Mouse (Mus musculus) ovary, adult 18-20 months (tissue): Measurements from ENCODE around the gene Tbc1d24.

Source experiments
- DNase-seq: peaks from one replicate; pipeline ENCODE4 v3.0.0; 2022; ENCODE audit warnings: low spot score, mixed read lengths

The Tbc1d24 gene

DNA sequence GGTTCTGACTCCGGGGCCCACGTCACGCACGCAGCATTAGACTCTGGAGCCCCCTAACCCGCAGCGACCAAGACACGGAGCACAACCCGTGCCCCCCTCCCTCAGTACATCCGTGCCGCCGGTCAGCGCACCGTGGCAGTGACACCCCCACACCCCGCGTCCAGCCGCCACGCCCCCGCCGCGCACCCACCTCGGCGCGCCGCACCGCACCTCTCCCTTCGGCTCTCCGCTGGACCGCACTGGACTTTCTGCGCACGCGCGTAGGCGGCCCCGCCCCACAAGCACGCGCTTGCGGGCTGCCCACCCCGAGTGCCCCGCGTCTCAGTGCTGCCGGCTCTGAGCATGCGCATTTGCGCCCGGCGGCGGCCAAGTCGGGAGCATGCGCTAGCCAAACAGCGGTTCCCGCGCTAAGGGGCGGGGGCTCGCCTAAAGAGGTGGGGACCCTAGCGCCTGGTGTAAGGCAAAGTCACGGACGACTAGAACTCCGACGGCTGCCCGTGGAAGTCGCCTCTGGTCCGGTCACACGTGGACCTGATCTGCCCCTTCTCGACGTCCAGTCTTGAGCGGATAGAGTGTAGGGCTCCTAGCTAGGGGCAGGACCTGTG, at the start of gene Tbc1d24:
TSS of gene Tbc1d24 (minus strand) at position 279 of the 605 bp plus-strand sequence.
- peak; percentile 92 for DNase-seq

DNA sequence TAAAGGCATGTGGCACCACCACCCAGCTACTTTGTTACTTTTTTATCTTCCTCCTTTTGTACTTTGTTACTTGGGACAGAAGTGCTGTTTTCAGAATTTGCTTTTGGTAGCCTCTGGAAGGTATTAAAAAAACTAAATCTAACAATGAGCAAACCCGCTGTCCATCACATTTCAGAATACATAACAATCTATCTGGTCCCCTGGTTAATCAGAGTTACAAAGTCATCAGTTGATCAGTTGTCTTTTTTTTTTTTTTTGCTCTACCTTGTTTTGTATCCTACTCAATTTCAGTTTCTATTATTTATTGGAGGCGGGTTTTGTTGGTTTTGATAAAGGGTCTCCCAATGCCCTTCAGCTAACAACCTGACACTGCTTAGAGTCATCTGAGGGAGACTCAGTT, 47.0 kb upstream of the Tbc1d24 start:
- no peak for DNase-seq

DNA sequence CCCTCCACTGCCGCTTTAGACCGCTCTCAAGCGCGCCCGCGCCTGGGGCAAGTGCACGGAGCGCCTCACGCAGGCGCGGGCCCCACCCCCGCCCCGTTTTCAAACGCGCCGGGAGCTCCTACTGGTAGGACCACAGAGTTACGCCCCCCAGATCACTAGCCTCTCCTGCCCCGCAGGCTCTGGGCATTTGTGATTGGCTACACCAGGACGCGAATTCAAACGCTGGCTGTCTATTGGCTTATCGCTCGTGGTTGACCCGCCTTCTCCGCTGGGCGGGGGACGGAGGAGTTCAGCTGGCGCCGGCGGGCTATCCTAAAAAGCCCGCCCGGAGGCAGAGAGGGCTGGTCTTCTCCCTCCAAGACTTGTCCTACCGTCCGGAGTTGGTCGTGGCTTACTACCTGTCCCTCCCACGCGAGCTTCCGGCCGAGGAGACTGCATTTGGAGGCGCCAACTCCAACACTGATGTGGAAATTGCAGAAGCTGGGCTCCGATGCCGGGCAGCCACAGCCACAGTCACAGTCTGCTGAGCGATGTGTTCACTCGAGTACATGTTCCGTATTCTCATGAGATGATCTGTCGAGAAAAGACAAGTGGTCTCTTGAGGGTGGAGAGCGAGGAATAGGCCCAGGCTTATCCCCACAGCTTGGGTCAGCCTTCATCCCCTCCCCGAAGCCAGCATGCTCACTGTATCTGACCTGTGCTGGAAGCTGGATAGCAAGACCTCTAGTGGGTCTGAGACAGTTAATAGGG, 46.1 kb upstream of the Tbc1d24 start, which contains the start of gene Ccnf:
TSS of gene Ccnf (minus strand) at position 165 of the 750 bp plus-strand sequence.
- DNase-seq, result peak; percentile 96

DNA sequence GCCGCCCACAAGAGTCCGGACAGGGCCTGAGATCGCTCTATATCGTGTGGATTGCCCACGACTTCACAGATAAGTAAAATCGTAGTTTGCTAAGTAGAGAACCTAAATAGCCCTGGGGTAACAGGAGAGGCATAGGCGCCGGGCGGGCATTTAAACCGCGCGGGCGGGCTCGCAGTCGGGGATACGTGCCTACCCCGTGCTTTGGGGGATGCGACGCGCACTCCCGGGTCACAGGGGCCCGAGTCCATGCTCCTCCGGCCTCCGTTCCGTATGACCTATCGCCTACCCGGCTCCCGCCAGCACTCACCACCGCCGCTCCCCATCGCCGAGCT, 45.6 kb upstream of the Tbc1d24 start:
- no peak for DNase-seq

DNA sequence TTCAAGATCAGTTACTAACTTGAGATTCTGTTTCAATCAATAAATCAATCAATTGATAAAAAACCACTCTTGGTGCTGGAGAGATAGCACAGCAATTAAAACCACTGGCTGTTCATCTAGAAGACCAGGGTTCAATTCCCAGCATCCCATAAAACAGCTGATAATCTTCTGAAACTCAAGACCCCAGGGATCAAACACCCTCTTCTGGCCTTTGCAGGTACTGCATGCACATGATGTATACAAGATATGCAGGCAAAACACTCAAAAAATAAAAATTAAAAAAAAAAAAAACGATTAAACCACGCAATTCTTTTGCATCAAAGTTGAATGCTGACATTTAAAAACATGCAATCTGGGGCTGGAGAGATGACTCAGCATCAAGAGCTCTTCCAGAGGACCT, 43.3 kb upstream of the Tbc1d24 start:
- no peak for DNase-seq

DNA sequence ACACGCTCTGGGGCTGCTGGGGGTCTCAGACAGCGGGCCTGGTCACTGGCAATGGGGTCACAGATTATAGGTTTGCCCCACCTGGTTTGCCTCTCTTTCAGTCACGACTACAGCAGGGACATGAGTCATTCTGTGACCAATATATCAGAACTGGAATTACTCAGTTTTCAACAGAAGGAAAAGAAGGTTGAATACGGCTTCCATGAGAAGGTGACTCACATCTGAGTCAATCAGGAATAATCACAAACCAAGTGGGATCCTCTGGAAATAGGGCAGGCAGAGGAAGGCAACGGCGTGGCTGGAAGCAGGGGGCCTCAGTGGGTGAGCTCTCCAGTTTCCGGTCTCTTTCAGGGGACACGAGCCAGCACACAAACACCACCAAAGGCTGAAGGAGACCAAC, 38.7 kb upstream of the Tbc1d24 start:
- DNase-seq, result no peak

DNA sequence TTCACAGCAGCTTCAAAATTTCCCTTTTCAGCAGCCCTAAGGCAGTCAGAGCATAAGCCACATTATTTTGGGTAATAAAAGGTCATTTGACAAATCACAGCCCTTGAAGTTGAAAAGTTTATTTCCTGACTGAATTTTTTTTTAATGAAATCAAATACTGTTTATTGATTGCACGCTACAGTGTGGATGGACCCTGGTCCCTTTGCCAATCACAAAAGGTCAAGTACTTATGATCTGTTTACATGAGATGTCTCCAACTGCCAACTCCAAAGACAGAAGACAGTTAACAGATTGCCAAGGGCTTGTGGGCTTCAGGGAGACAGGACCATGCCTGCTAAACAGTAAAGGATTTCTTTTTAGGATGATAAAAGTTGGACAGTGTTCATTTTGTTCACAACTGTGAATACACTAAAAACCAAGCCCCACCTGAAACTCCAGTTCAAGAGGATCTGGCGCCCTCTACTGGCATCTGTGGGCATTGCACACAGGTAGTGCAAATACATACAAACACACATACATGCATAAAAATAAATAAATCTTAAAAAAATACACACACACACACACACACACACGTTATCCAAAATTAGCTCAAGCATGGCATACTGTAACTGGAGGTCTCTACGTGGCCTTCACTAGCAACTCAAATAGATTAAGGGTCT, 38.1 kb upstream of the Tbc1d24 start:
- DNase-seq, result no peak

DNA sequence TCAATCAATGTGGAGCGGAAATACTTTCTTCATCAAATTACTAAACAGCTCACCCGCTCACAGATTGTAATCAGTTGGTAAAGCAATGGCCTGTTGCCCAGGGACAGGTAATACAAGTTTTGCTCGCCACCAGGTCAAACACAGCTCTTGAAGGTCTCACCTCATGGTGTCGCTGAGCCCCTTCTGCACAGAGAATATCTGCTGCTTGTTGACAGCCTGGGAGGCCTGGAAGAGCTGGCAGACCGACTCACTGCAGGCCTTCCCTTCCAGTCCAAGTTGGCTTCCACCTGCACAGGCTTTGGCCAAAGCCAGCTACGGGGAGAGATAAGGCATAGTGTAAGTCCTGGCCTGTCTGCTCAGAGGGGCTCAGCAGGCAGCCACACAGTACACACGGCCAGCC, 31.6 kb upstream of the Tbc1d24 start:
- no peak for DNase-seq

DNA sequence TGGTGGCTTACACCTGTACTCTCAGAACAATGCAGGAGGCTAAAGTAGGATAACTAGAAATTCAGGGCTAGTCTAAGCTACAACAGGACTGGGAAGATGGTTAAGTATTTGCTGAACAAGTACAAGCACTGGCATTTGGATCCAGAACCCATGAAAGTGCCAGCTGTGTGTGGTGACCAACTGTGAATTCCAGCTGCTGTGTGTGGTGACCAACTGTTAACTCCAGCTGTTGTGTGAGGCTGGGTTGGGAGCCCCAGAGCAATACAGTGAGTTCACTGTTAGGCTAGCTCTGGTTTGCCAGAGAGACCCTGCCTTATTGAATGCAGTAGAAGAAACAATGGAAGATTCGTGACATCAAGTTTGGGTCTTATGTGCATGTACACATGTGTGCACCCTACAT, 31.1 kb upstream of the Tbc1d24 start:
- DNase-seq, result no peak

DNA sequence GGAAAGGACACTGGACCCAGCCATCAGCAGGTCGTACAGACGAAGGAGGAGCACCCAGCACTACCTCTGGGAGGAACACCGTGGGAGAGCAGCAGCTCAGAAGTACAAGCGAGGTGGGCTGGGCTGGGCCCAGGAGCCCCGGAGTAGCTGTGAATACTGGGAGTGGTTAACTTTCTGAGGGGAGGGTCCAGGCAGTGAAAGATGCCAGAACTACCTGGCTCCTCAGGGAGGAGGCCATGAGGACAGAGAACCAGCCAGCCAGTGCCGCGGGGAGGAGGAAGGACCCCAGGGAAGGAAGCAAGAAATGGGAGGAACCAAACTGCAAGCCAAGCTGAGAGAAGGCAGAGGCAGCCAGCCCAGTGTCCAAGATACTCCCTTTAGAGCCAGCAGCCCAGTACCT, 22.6 kb upstream of the Tbc1d24 start:
- no peak for DNase-seq

DNA sequence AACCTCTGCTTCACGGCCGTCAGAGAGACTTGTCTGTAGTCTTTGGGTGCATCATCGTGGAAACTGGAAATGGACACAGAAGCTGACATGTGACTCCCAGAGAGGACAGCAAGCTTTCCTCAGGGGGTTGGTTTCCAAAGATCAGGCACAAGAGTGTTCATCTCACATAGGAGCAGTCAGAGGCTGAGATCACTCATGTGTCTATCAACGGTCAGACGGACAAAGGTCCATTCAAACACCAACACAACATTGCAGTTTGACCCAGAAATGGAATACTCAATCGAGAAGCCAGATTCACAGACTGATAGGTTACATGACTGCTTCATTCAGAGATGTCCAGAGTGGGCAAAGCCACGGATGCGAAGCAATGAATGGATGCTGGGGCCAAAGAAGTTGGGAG, 21.4 kb upstream of the Tbc1d24 start:
- no peak for DNase-seq

DNA sequence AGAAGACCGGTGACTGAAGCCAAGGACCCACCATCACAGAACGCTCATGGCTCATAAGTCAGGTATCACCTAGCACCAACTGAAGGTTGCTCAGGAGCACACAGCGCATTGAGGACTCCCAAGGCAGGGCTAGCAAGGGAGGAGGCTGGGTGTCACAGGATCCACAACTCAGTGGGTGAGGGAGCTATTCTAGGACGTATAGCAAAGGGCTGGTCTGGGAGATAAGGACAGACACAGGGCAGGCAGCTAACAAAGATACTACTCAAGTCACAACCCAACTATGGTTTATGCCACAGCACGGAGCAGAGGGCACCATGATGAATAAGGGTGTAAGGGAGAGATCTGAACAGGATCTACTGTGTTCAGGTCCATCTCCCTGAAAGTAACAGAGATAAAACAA, 20.5 kb upstream of the Tbc1d24 start:
- DNase-seq, result no peak

DNA sequence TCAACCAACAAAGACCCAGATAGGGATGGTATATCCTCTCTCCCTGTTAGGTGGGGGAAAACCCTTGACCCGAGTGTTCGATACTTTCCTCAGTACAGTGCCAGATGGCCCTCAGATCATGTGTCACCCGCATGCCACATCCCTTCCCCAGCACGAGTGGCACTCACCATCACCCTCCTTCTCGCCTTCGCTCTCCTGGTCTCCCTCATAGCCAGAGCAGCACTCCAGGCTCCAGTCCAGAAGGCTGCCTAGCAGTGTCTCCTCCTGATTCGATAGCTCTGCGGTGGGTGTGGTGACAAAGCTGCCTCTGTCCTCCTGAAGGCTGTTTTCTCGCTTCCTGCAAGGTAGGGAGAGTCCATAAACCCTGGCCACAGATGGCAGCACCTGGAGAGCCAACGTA, 19.4 kb upstream of the Tbc1d24 start:
- DNase-seq, result no peak

DNA sequence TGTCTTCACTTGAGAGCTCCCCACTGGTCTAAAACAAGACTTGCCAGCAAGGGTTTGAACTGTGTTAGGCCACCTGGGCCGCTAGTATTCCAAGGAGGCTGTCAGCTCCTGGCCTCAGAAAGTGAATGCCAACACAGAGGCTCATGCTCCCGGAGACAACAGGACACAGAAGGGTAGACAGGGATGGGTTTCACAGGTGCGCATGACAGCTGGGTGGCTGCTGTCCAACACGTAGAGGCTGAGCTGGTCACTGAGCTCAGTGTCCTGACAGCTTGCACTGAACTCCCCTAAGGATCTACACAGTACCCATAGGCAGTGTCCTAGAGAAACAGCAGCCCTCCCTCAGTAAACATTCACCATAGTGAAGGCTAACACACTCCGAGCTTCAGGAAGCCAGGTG, 18.2 kb upstream of the Tbc1d24 start:
- DNase-seq, result no peak

DNA sequence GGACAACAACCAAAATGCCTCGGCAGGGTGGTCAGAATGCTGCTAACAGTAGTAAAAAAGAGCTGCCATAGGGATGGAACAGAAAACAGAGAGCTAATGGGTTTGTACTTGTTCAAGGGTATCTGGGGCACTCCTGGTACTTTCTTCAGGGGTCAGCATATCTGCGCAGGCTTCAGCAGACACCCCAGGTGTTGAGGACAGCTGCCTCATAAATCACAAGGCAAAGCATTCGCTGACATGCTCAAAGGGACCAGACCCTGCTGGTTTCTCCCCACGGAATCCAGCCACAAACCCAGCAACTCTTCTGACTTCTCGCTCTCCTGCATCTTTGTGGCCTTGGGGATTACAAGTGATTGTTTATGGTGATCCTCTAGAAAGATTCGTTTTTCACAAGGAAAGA, 17.3 kb upstream of the Tbc1d24 start:
- DNase-seq, result no peak

DNA sequence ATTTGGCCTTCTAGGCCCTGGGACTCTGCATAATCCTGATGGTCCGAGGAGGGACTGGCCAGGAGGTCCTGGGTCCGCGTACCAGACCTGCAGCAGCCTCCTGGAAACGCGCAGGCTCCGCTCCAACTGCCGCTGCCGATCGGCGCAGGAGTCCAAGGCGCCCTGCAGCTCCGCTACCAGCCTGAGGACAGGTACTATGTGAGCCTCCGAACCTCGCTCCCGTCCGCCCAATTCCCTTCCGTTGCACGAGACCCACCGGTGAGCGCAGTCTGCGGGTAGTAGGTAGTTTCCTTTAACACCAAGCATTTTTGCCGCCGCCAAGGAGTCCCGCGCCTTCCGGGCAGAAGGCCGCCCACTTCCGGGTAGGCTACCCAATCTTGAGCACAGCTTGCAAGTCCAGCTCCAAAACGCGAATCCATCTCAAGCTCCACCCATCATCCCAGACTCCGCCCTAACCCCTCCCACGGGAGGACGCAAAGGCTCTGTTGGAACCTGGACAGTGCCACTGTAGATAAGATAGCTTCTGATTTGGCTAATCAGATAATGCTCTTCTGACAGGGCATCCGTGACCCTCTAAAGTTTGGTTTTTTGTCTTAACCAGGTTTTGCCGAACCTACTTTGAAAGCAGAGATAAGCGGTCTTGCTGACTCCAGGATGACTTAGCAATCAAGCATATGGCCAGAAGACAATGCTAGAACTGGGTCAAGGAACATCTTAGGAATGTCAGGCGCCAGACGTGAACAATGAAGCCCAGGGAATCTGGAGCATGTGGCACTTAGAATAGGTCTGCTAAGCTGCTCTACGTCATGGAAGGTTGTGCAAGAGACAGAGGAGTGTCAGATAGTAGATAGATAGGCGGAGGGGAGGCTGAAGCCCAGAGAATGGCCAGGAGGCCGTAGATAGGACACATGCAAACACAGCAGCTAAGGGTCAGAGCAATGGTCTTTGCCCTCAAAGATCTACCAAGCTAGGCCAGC, 15.4 kb upstream of the Tbc1d24 start, which contains the start of gene Tedc2:
TSS of gene Tedc2 (minus strand) at position 417 of the 977 bp plus-strand sequence.
- DNase-seq, result peak; percentile 91

DNA sequence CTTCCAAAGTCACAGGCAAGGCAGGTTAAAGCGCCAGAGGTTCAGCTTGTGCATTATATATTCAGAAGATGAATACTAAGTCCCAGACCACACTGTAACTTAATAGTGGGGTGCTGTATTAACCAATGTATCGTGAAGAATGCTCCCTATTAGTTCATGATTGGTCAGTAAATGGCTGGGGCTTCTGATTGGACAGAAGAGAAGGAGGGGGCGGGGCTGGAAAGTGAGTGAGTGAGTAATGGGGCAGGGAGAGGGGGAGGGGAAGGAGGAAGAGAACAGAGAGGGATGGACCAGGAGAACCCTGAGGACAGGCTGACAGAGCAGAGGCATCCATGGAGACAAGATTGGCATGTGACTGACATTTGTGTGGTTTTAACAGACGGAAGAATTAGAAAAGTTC, 11.5 kb upstream of the Tbc1d24 start:
- DNase-seq, result no peak

DNA sequence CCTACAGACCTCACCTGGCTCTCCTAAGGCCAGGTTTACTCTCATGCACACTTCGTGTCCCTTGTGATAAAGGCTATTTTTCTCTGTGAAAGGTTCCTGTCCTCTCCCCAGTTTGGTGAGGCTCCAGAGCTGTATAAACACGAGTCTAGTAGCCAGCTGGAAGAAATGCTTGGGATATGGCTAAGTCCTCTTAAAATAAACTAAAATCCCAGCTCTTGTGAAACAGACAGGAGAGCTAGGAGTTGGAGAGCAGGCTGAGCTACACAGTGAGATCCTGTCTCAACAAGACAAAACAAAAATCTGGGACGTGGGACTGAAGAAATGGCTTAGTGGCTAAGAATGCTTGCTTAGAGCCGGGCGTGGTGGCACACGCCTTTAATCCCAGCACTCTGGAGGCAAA, 7.8 kb upstream of the Tbc1d24 start:
- DNase-seq, result no peak

DNA sequence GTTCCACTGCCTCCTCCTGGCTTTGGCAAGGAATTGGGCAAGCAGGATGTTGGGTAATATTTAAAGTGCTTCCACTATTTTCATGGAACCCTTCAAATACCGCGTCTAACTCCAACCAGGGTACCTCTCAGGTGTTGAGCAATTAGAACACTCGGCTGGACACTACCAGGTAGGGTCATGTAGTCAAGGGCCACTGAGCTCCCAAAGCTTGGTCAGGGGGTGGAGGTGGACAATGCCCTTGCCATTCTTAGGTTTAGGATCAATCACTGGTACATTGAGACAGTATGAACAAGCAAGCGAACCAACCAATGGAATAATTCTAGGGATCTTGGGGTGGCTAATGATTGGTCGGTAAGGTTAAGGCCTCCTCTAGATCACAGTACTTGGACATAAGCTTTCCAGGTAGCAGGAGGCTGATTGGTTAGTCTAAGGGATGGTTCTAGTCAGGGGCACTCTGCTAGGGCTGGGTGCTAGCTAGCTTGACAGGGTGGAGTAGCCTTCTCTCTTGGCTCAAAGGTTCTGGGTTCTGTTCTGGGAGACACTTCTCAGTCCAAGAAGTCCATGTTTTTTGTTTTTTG, 7.2 kb upstream of the Tbc1d24 start:
- DNase-seq, result no peak

DNA sequence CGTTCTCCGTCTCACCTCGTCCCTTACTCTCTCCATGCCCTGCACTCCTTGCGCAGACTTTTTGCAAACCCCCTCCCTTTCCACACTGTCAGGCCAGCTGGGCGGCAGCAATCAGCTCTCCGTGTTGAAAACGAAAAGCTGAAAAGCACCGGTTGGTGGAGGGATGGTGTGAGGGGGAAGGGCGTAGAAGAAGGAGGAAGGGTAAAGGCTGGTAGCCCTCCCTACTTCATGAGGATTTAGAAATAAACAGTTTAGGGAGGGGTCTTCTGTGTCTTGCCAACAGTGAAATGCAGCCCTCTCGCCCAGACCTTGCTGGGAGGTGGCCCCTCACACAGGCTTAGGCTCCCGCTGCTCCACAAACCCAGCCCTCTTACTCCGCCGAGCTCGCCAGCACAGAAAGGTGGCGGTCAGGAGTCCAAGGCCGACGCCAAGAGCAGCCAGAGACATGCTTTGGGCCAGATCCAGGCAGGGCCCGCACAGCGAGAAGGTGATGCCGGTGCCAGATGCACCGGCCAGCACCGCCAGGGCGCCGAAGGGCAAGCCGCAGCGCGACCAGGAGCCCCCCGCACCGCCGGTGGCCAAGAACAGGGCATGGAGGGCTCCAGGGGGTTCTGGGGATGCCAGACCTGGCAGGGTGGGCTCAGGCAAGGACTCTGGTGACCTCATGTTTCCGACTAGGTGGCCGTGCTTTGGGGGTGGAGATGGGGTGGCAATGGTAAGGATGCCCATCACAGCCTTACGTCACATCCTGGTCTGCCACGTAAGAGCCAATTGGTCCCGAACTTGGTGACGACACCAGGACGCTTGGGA, 6.5 kb upstream of the Tbc1d24 start:
- no peak for DNase-seq

DNA sequence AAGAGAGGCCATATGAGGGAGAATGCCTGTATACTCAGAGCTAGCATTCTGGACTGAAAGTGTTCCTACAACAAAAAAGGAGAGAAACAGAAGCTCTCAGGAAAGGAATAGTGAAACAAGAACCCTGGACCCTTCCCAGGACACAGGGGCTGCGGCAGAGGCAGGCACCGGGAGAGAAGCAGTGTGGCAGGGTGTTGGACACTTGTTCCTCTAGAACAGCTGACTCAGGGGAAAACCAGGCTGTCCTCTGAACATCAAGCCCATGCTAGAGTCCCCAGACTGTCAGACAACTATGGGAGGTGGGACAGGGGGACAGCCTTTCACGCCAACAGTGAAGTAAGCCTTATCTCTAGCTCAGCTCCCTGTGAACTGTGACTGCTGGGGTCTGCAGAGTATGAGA, 5.2 kb upstream of the Tbc1d24 start:
- DNase-seq, result no peak
